In genomic region chr9:120569721-120570333, GRCm38 (mm10) we compare ENCODE assay signal across 8 mouse cellular contexts. TPM values are rescaled to one million over a fixed set of nuclear protein-coding genes. Genes with fewer than 3 reads are reported as not detected.
DNase-seq lines count a peak whose midpoint lies in the region; ATAC-seq and TF ChIP-seq lines count a peak whose summit lies in the region.
"Had no signal": no experiment of that assay in that cellular context is flagged by ENCODE, and none has a peak within 500 bp of the region (broad histone marks: within the 10 kb centered on the region; RNA-seq: fewer than 3 reads in every experiment).

No protein-coding gene starts in this region.

- H3K27me3 ChIP-seq in intestine, postnatal 0 days (replicated peaks; ENCODE audit: control insufficient read depth, insufficient read depth, low read length), result no peaks in the 10 kb centered on the region
- H3K27me3 ChIP-seq in intestine, embryonic 16.5 days (replicated peaks; ENCODE audit: control insufficient read depth, insufficient read depth, low read length), result no peaks in the 10 kb centered on the region
- no peaks in the 10 kb centered on the region for H3K27me3 ChIP-seq in CH12.LX (replicated peaks)
- H3K27me3 ChIP-seq in embryonic facial prominence, embryonic 10.5 days (replicated peaks; ENCODE audit: low read depth, poor library complexity, severe bottlenecking), result no peaks in the 10 kb centered on the region
- H3K27me3 ChIP-seq: lung, embryonic 15.5 days had no signal

- peak; percentile 75 for DNase-seq in 416B (ENCODE audit: low read depth)
- DNase-seq in CH12.LX (ENCODE audit: extremely low read depth), result peak; percentile 60
- DNase-seq in embryonic facial prominence, embryonic 10.5 days (ENCODE audit: low spot score), result peak; percentile 33
- peak; percentile 64 to 78 for DNase-seq in left cerebral cortex, postnatal 14 days (ENCODE audit: low spot score in 2 of 2)
- DNase-seq in right cerebral cortex, postnatal 4 days, result peak; percentile 56

- no peak overlapping the region for H3K4me2 ChIP-seq in intestine, postnatal 0 days (replicated peaks; ENCODE audit: low read depth)
- no peak overlapping the region for H3K4me2 ChIP-seq in intestine, embryonic 16.5 days (ENCODE audit: low read depth, low read length)
- peak overlapping the region; percentile 22; the same call in 1 of the 2 replicates for H3K4me2 ChIP-seq in CH12.LX (ENCODE audit: insufficient read depth, low read depth, poor library complexity, severe bottlenecking)

- H3K27ac ChIP-seq in intestine, postnatal 0 days (ENCODE audit: low read depth, low read length), result no peak overlapping the region
- H3K27ac ChIP-seq in intestine, embryonic 16.5 days (ENCODE audit: low read length), result no peak overlapping the region
- H3K27ac ChIP-seq in CH12.LX (ENCODE audit: insufficient read depth, low read depth), result no peak overlapping the region
- H3K27ac ChIP-seq in embryonic facial prominence, embryonic 10.5 days (replicated peaks), result no peak overlapping the region

- dilution Hi-C loops in CH12.LX (cut with MboI; ENCODE audit: extremely low pct_ligation_motif_present, extremely low pct_unique_long_range_greater_than_20kb, low sequenced_read_pairs), result no loop called here

- 0 out of 2 replicates have a peak, but pooled peaks cover 5% of the 10 kb centered on the region for H3K4me1 ChIP-seq in intestine, postnatal 0 days (replicated peaks; ENCODE audit: control insufficient read depth, insufficient read depth, low read length)
- H3K4me1 ChIP-seq in intestine, embryonic 16.5 days (ENCODE audit: control insufficient read depth, insufficient read depth, low read length), result peaks cover 10% of the 10 kb centered on the region
- H3K4me1 ChIP-seq in CH12.LX (ENCODE audit: control insufficient read depth in 1 of 2, insufficient read depth in 2 of 2), result peaks cover 5 to 23% of the 10 kb centered on the region in 2 experiments
- peaks cover 23% of the 10 kb centered on the region for H3K4me1 ChIP-seq in embryonic facial prominence, embryonic 10.5 days

- H3K36me3 ChIP-seq in intestine, postnatal 0 days (ENCODE audit: control insufficient read depth, insufficient read depth), result peaks cover 19% of the 10 kb centered on the region
- peaks cover 10% of the 10 kb centered on the region; the same call in 1 of the 2 replicates for H3K36me3 ChIP-seq in intestine, embryonic 16.5 days (ENCODE audit: control insufficient read depth, insufficient read depth, low read length)
- peaks cover 27 to 28% of the 10 kb centered on the region in 2 experiments for H3K36me3 ChIP-seq in CH12.LX (replicated peaks in 1 of 2; ENCODE audit: control insufficient read depth in 1 of 2, insufficient read depth in 1 of 2, low read length in 1 of 2)
- peaks cover 28% of the 10 kb centered on the region for H3K36me3 ChIP-seq in embryonic facial prominence, embryonic 10.5 days (replicated peaks)

- peak; percentile 66 for TF ChIP-seq CTCF in intestine, postnatal 0 days (IDR thresholded peaks at IDR 0.05; ENCODE audit: low read depth)
- TF ChIP-seq CTCF in CH12.LX (conservative IDR thresholded peaks at IDR 0.05 in 1 of 2, IDR thresholded peaks at IDR 0.05 in 1 of 2; ENCODE audit: low read depth in 2 of 2, low read length in 2 of 2), result peak; percentile 38 to 67

- no peak for TF ChIP-seq POLR2A in CH12.LX (IDR thresholded peaks at IDR 0.05; ENCODE audit: low read depth, low read length)

- 58% methylated on average over 13 of the region's 13 CpGs for WGBS in intestine, postnatal 0 days
- WGBS in intestine, embryonic 16.5 days, result 54% methylated on average over 13 of the region's 13 CpGs
- WGBS in embryonic facial prominence, embryonic 10.5 days, result 59% methylated on average over 13 of the region's 13 CpGs

- no peaks in the 10 kb centered on the region for H3K9me3 ChIP-seq in intestine, postnatal 0 days (ENCODE audit: control insufficient read depth)
- no peaks in the 10 kb centered on the region for H3K9me3 ChIP-seq in intestine, embryonic 16.5 days (ENCODE audit: control insufficient read depth, low read length)
- H3K9me3 ChIP-seq in CH12.LX (replicated peaks; ENCODE audit: low read length), result no peaks in the 10 kb centered on the region
- no peaks in the 10 kb centered on the region for H3K9me3 ChIP-seq in embryonic facial prominence, embryonic 10.5 days
- H3K9me3 ChIP-seq: lung, embryonic 15.5 days had no signal

- no peak for ATAC-seq in intestine, postnatal 0 days
- ATAC-seq in intestine, embryonic 16.5 days, result no peak

- peaks cover 21% of the 10 kb centered on the region for H3K79me2 ChIP-seq in CH12.LX (replicated peaks; ENCODE audit: control insufficient read depth, extremely low read depth, insufficient read depth, poor library complexity, severe bottlenecking)

- H3K9ac ChIP-seq in intestine, postnatal 0 days (ENCODE audit: low read depth, low read length), result no peak overlapping the region
- no peak overlapping the region for H3K9ac ChIP-seq in intestine, embryonic 16.5 days (ENCODE audit: low read depth, low read length)
- no peak overlapping the region; the same call in 1 of the 2 replicates for H3K9ac ChIP-seq in CH12.LX (ENCODE audit: insufficient read depth, low read depth)

- peak; percentile 52 for TF ChIP-seq RAD21 in CH12.LX (IDR thresholded peaks at IDR 0.05; ENCODE audit: low read depth, low read length)

- no peak for TF ChIP-seq EP300 in CH12.LX (IDR thresholded peaks at IDR 0.05; ENCODE audit: low read length)

- in situ Hi-C loops in CH12.LX (cut with MboI; ENCODE audit: low pct_ligation_motif_present, low pct_unique_long_range_greater_than_20kb, low sequenced_read_pairs), result loop anchor here (5.0 kb wide), 1 partner anchor 68 kb away; no protein-coding TSS in a partner anchor

- H3K4me3 ChIP-seq in intestine, postnatal 0 days (ENCODE audit: low read depth, low read length), result no peak overlapping the region
- H3K4me3 ChIP-seq in intestine, embryonic 16.5 days (ENCODE audit: low read length), result no peak overlapping the region
- H3K4me3 ChIP-seq in CH12.LX (replicated peaks in 1 of 3; ENCODE audit: low read depth in 2 of 3, low read length in 2 of 3, poor library complexity in 1 of 3), result peak overlapping the region in 2 of 3 experiments; percentile 44 to 52
- no peak overlapping the region; the same call in 1 of the 2 replicates for H3K4me3 ChIP-seq in embryonic facial prominence, embryonic 10.5 days

- intact Hi-C loops in left cerebral cortex, postnatal 14 days (cut with DNase I), result loop anchor here (5.0 kb wide), 1 partner anchor 68 kb away; no protein-coding TSS in a partner anchor

TF ChIP-seq in CH12.LX, 34 proteins besides CTCF, POLR2A, EP300 and RAD21:
- TF ChIP-seq HCFC1 (IDR thresholded peaks at IDR 0.05; ENCODE audit: low read depth, low read length), result no peak
- peak; percentile 12; the same call in 1 of the 2 replicates for TF ChIP-seq MAZ (IDR thresholded peaks at IDR 0.05; ENCODE audit: low read depth, low read length)
- TF ChIP-seq NELFE (IDR thresholded peaks at IDR 0.05; ENCODE audit: low read depth, low read length), result 0 out of 2 replicates have a peak, but pooled peaks have one; percentile 33
- TF ChIP-seq JUND (conservative IDR thresholded peaks at IDR 0.05; ENCODE audit: low read depth, low read length), result no peak
- no peak for TF ChIP-seq PAX5 (IDR thresholded peaks at IDR 0.05; ENCODE audit: low read length)
- TF ChIP-seq SMC3 (IDR thresholded peaks at IDR 0.05; ENCODE audit: low read depth, low read length), result peak; percentile 67

RNA-seq across cellular contexts. Expression of gene Rpl14, which starts 1.4 kb away (rescaled TPM):
- 500 and 505 TPM in 2 replicates for polyA plus RNA-seq in intestine, postnatal 0 days (2015; fragmentation: Nextera tagmentation; extraction: Ambion mirVana)
- 753 and 789 TPM in 2 replicates for polyA plus RNA-seq in intestine, embryonic 16.5 days (2015; fragmentation: Nextera tagmentation; extraction: Ambion mirVana)
- total RNA-seq in CH12.LX (2012; rRNA removed), result 2,026 and 2,130 TPM in 2 replicates
- 1,346 and 1,653 TPM in 2 replicates for total RNA-seq in CH12.LX (2014; rRNA removed)
- polyA plus RNA-seq in CH12.LX (2012; ENCODE audit: insufficient read length, low read depth), result 1,081 and 1,180 TPM in 2 replicates
- 810 and 834 TPM in 2 replicates for polyA plus RNA-seq in embryonic facial prominence, embryonic 10.5 days (2016; fragmentation: Nextera tagmentation; extraction: Ambion mirVana)
- total RNA-seq in left cerebral cortex, postnatal 14 days (2021), result 100 to 1,000 TPM; 219 to 256 TPM

RNA-seq across cellular contexts. Expression of gene Entpd3, which starts 30.2 kb away (rescaled TPM):
- polyA plus RNA-seq in intestine, postnatal 0 days (2015; fragmentation: Nextera tagmentation; extraction: Ambion mirVana), result 1.2 and 1.3 TPM in 2 replicates
- 1.7 and 1.9 TPM in 2 replicates for polyA plus RNA-seq in intestine, embryonic 16.5 days (2015; fragmentation: Nextera tagmentation; extraction: Ambion mirVana)
- total RNA-seq in CH12.LX (2012; rRNA removed) (0.04 TPM in 1 of 2 replicates, not detected in the other), CH12.LX (2014; rRNA removed) (not detected in 2 replicates)
- polyA plus RNA-seq in CH12.LX (2012; ENCODE audit: insufficient read length, low read depth), result not detected in 2 replicates
- polyA plus RNA-seq in embryonic facial prominence, embryonic 10.5 days (2016; fragmentation: Nextera tagmentation; extraction: Ambion mirVana), result 0.55 and 0.56 TPM in 2 replicates
- total RNA-seq in left cerebral cortex, postnatal 14 days (2021), result 1 to 10 TPM; 3.1 to 4.7 TPM

Comparison
In these comparisons a context has a peak if more than half of its experiments do, and no peak if none do; other contexts are left out.
1. H3K4me3 ChIP-seq: peak in CH12.LX (2 of 3); none in intestine, postnatal 0 days (single experiment), intestine, embryonic 16.5 days (single experiment) and embryonic facial prominence, embryonic 10.5 days (single experiment).
2. Peak in every context shown above with its lines, with median percentiles within 50 percentile points of each other: DNase-seq.